Mouse (Mus musculus) cerebellum, adult 9-10 months (tissue): ENCODE results near the gene Gm37240.
A peak's percentile ranks its signal among the peaks of the same experiment; 100 is the strongest.
"Not testable (repeated sequence)": the region's sequence is repeated elsewhere in the genome, so short reads cannot be mapped to it uniquely, and the experiment has no call there.

Experiments used
- DNase-seq: peaks from one replicate; pipeline ENCODE4 v3.0.0; 2022

Gm37240 gene

DNA sequence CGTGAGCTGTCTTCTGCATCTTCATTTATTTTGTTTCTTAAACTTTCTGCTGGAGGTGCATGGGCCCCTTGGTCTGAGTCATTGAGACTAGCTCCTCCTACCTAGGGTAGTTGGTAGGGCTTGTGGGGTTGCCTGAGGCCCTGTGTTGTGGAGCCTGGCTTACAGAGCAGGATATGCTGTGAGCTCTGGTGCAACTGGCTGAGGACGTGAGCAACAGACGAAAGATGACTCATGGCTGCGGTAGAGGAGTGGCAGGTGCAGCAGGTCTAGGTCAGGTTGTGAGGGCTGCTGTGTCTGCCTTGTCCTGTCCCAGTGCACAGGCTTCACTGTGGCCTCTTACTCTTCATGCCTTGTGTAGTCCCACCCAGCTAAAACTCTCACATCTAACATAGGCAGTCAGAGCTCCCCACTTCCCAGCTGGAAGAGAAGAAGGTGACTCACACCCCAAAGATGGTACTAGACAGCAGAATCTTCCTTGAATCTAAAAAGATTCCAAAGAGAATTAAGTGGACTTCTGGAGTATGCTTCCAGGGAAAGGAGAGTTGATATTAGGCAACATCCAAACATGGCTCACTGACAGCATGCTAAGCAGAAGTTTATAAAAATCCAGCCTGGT is 257.3 kb downstream of the Gm37240 start:
- no peak for DNase-seq

GRCm38 (mm10) chr3:85619751-85620150 is 267.6 kb downstream of the Gm37240 start:
- no peak for DNase-seq

DNA sequence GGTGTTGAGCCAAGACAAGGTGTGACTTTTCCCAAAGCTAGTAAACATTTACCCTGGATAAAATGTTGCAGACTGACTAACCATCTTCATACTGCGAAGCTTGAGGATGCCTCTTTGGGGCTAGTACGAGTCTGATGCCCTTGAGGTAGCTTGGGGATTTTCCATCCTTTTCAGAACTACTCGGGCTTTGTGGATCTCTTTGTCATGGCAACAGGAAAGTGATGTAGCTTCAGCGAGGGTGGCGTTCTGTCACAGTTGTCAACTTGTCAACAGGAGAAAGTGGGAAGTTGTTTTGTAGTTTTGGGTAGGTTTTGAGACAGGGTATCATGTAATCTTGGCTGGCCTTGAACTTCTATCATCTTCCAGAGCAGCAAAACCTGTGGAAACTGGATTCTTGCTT is 268.0 kb downstream of the Gm37240 start:
- DNase-seq = no peak

- peak; percentile 48 for DNase-seq
These were observed 268.4 kb downstream of the Gm37240 start for GRCm38 (mm10) chr3:85618885-85619284.

DNA sequence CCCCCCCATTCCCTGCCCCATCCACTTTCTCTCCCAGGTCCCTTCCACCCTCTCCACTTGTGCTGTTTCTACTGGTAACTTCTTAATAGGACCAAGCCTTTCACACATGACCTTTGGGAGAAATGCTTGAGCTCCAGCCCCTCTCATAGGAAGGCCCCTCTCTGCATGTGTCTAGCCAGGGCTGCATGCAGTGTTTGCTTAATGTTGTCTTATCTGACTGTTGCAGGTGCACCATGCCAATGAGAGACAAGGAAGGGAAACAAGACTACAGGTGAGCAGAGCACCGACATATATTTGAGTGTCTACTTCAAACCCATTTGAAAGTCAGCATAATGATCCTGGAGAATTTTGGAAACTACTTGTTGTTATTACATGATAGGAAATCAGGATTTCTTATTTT is 270.9 kb downstream of the Gm37240 start:
- no peak for DNase-seq

DNA sequence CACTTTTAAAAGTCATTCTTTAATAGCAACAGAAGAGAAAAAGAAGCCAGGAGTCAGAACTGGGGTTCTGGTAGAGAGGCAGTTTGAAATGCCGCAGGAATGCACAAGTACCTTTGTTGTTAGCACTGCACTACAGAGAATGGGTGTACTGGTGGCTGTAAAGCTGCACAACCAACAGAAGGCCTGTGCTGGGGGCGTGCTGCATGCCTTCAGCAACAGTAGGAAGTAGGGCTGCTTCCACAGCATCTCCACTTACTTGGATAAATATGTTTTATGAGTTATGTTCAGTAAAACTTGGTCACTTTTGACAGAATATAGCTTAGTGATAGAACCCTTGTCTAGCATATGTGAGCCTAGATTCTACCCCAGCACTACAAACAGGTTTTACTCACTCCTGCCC is 279.6 kb downstream of the Gm37240 start:
- DNase-seq = no peak

GRCm38 (mm10) chr3:85606912-85607311 is 280.4 kb downstream of the Gm37240 start:
- no peak for DNase-seq

DNA sequence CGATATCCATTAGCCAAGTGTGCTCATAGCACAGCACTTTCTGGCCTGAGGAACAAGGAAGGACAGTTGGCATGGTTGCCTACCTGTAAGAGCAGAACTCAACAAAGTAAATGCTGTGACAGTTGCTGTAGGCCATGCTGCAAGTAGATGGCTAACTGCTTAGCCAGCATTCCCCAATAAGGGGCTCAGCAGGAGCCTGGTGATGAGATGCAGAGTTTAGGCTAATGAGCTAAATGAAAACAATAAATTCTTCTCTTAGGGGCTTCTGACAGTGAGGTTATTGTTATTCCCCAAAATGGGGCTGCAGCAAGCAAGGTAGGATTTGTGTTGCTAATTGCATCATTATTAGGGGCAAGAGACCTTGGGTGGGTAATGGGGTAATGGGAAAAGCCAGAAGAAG is 283.5 kb downstream of the Gm37240 start:
- DNase-seq = no peak

DNA sequence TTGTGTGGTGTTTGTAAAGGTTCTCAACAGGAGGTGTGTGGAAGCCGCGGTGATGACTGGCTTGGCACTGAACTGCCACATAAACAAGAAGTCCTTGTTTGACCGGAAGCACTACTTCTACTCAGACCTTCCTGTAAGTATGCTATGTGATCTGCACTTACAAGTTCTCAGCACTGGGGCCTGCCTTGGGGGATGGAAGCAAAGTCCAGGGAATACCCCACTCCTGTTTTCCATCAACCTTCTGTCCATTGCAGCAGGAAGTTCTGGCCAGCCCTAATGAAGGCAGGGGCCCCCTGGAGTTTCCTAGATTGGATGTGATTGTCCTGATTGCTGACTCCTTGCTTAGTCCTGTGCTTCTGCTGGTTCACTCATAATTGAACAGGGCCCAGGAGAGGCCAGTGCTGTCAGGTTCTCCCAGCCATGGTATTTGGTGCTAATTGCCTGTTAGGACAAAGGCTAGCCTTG is 285.4 kb downstream of the Gm37240 start:
- DNase-seq = peak; percentile 70

DNA sequence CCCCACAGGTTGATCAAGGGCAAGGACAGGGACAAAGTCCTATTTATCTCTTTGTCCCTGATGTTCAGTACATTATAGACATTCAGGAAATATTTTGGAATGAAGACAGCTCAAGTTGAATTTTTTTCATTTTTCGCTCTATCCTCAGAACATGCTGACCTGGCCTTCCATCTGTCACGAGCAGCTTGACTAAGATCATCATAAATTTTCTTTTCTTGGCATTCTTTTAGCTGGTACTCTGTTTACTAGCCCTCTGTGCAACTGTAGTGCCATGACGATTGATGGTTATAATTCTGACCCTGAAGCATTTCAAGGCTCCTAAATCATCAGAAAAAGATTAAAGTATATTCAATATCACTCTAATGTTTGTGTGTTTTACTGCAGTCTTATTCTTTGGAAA is 287.8 kb downstream of the Gm37240 start:
- DNase-seq = peak; percentile 72

DNA sequence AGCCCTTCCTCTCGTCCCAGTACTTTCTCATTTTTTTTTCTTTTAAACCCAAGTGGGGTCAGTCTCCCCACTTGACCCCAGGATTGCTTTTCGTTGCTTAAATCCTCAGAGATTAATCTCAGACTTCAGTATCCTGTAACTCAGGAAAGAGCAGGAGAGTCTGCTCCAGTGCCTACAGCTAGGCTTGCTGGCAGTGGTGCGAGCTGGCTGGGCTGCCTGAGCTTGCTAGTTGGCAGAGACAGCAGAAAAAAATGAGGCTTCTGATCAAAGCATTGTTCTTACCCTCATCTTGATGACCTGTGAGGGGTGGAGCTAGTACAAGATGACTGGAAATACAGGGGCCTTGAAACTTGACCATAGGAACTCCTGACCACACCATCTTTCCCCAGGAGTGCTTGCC is 292.9 kb downstream of the Gm37240 start:
- DNase-seq = peak; percentile 34

GRCm38 (mm10) chr3:85592640-85593252 is 294.6 kb downstream of the Gm37240 start:
- peak; percentile 20 for DNase-seq

- peak; percentile 22 for DNase-seq
These were observed 295.3 kb downstream of the Gm37240 start for GRCm38 (mm10) chr3:85592067-85592466.

DNA sequence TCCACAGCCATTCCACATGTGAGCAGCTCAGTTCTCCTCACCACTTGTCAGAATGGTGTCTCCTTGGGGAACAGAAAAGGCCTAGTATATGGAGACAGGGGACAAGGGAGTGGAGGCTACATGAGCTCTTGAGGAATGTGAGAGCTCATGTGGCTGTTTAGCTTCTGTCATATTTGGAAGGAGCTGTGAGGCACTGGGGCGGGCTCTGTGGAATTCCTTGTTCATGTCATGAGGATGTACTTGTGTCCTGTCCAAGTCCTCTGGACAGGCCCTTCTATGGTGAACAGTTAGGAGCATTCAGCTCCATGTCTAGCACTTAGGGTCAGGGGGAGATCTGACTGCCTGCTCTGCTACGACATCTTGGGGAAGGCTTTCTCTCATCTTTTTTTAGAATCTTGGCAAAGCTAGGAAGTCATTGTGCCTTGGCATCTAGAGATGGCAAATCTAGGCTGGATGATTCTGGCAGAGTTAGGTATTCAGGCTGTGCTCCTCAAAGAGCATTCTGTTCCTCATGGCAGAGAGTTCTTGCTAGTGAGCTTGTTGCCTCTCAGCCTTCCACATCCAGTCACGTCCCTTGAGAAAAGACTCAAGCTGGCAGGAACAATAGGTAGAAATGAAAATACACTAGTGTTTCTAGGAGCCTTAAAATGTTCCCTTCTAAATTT is 297.1 kb downstream of the Gm37240 start:
- DNase-seq = peak; percentile 73

- DNase-seq = peak; percentile 5
These were observed 298.6 kb downstream of the Gm37240 start for GRCm38 (mm10) chr3:85588701-85589100.

- no peak for DNase-seq
These were observed 302.4 kb downstream of the Gm37240 start for GRCm38 (mm10) chr3:85584966-85585365.

DNA sequence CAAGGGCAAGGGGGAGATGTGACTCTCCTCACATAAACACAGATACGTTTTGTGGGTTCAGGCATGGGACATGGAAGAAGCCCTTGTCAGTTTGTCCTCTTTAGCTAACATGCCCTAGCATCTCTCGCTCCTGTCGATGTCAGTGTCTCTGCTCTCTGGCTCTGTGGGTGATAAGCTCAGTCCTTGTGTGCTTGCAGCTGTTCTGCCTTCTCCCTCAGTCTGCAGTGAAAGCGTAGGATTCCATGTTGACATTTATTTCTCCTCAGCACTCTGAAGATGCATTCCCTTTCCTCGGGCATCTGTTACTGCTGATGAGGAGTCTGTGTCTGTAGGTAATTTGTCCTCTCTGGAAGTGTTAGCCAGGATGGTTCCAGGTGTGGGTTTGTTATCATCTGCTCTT is 304.1 kb downstream of the Gm37240 start:
- peak; percentile 30 for DNase-seq

GRCm38 (mm10) chr3:85582726-85583125 is 304.6 kb downstream of the Gm37240 start:
- peak; percentile 79 for DNase-seq

DNA sequence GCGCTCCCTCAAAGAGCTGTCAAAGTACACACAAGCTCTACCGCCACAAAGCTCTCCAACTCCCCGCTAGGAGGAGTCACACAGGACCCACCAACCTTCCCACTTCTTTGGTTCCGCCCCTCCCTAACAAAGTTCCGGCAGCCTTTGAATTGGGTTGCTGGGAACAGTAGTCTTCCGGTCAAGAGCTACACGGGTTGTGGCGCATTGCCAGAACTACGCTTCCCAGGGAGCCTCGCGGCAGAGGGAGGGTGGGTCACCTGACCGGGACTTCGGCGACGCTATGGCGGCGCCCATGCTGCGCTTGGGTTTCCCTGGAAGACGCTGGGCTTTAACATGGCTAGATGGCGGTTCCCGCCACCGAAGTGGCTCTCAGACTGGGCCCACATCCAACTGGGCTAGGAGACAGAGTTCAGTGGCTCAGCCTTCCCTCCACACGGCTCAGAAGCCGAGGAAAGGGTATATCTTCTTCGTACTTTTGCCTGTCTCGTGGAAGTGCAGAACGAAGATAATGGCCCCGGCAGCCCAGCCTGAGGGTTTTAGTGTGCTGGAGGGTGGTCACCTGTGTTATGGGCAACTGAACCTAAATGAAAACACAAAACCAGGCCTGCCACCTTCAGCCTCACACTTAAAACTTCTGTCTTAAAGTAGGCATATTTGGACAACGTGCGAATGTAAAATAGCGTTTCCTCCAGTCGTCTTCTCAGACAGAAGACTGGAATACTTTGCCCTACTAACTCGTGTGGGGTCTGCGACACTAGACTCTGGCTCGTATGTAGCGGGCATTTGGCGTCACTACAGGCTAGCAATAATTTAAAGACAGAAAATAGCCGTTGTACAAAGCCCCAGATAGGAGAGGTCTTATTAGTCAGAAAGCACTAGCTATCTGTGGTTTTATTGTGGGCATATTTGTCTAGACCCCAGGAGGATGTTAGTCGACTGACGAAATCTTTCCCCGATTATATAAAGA is 313.2 kb downstream of the Gm37240 start, which contains the start of gene Gatb:
Gatb (plus strand) TSS at position 256 of the 967 bp plus-strand sequence.
- peak; percentile 99 for DNase-seq

- DNase-seq = no peak
These were observed 314.0 kb downstream of the Gm37240 start for GRCm38 (mm10) chr3:85573216-85573863.

- DNase-seq = not testable (repeated sequence)
These were observed 314.8 kb downstream of the Gm37240 start for GRCm38 (mm10) chr3:85572502-85572901.

GRCm38 (mm10) chr3:85571276-85571675 is 316.0 kb downstream of the Gm37240 start:
- DNase-seq = peak; percentile 87
